Mouse (Mus musculus): ENCODE results near the gene Klk6. TPM values are rescaled to one million over a fixed set of nuclear protein-coding genes. Genes with fewer than 3 reads are reported as not detected.

Gene Klk6
- total RNA-seq, 2 experiments from 2014 or later, result not detected

Other genes starting within 250 kb of the Klk6 start
- 1 to 10 TPM; 3.0 to 4.4 TPM for gene Zfp719, start 244.9 kb upstream of the Klk6 start, total RNA-seq (2021)
- not detected for gene Zfp819, start 217.3 kb upstream of the Klk6 start, total RNA-seq (2021)
- not detected for gene Ceacam18, start 189.8 kb upstream of the Klk6 start, total RNA-seq (2021)
- gene Siglece, start 164.3 kb upstream of the Klk6 start, total RNA-seq (2021), result under 1 TPM; 0.13 to 0.89 TPM
- 1 to 10 TPM; 2.3 TPM for gene Ctu1, start 152.5 kb upstream of the Klk6 start, total RNA-seq (2021)
- gene Klk14, start 134.1 kb upstream of the Klk6 start, total RNA-seq (2021), result not detected
- gene Klk13, start 111.9 kb upstream of the Klk6 start, total RNA-seq (2021), result not detected
- not detected for gene Klk12, start 55.6 kb upstream of the Klk6 start, total RNA-seq (2021)
- under 1 TPM in 1 of 2 experiments, not detected in 1; 0.20 TPM for gene Klk11, start 49.9 kb upstream of the Klk6 start, total RNA-seq (2021)
- not detected for gene Klk10, start 43.5 kb upstream of the Klk6 start, total RNA-seq (2021)
- not detected for gene Klk9, start 32.6 kb upstream of the Klk6 start, total RNA-seq (2021)
- gene Klk8, start 26.9 kb upstream of the Klk6 start, total RNA-seq (2021), result 1 to 10 TPM; 1.5 to 1.9 TPM
- not detected for gene Klk7, start 13.2 kb upstream of the Klk6 start, total RNA-seq (2021)
- gene Klk5, start 17.5 kb downstream of the Klk6 start, total RNA-seq (2021), result not detected
- gene Klk4, start 56.7 kb downstream of the Klk6 start, total RNA-seq (2021), result not detected
- gene Klk15, start 109.2 kb downstream of the Klk6 start, total RNA-seq (2021), result not detected
- gene Klk1b8, start 126.2 kb downstream of the Klk6 start, total RNA-seq (2021), result not detected
- not detected for gene Klk1b1, start 142.3 kb downstream of the Klk6 start, total RNA-seq (2021)
- gene Klk1b9, start 151.6 kb downstream of the Klk6 start, total RNA-seq (2021), result not detected
- not detected for gene Klk1b11, start 171.4 kb downstream of the Klk6 start, total RNA-seq (2021)
- under 1 TPM; 0.43 to 0.49 TPM for gene Klk1b26, start 187.7 kb downstream of the Klk6 start, total RNA-seq (2021)
- gene Klk1b27, start 227.8 kb downstream of the Klk6 start, total RNA-seq (2021), result not detected